Mouse (Mus musculus): ENCODE measurements around the gene Mier1.
A peak's percentile ranks its signal among the peaks of the same experiment; 100 is the strongest.

The Mier1 gene

GRCm38 (mm10) chr4:103114184-103115111 is at the start of gene Mier1, which contains the start of gene Wdr78:
Mier1 (plus strand) TSS chr4:103114390.
Wdr78 (minus strand) TSS chr4:103114555.
- Histone ChIP-seq H3K27me3 (ENCODE audit: control insufficient read depth, insufficient read depth, low read length, poor library complexity, severe bottlenecking) (no peaks in the 10 kb centered on the region), H3K36me3 (ENCODE audit: control insufficient read depth, insufficient read depth, low read length, poor library complexity, severe bottlenecking) (no peaks in the 10 kb centered on the region)
- DNase-seq (ENCODE audit: low read depth, low spot score), result peak; percentile 96

GRCm38 (mm10) chr4:103064421-103064820 is 49.8 kb upstream of the Mier1 start:
- Histone ChIP-seq H3K36me3 (ENCODE audit: control insufficient read depth, insufficient read depth, low read length, poor library complexity, severe bottlenecking) (no peaks in the 10 kb centered on the region), H3K27me3 (ENCODE audit: control insufficient read depth, insufficient read depth, low read length, poor library complexity, severe bottlenecking) (no peaks in the 10 kb centered on the region)
- no peak for DNase-seq (ENCODE audit: low read depth, low spot score)

GRCm38 (mm10) chr4:103064976-103065375 is 49.2 kb upstream of the Mier1 start:
- no peak for DNase-seq (ENCODE audit: low read depth, low spot score)
- no peaks in the 10 kb centered on the region for H3K36me3 ChIP-seq (ENCODE audit: control insufficient read depth, insufficient read depth, low read length, poor library complexity, severe bottlenecking)
- no peaks in the 10 kb centered on the region for H3K27me3 ChIP-seq (ENCODE audit: control insufficient read depth, insufficient read depth, low read length, poor library complexity, severe bottlenecking)

GRCm38 (mm10) chr4:103067906-103068655 is 46.1 kb upstream of the Mier1 start:
- H3K36me3 ChIP-seq (ENCODE audit: control insufficient read depth, insufficient read depth, low read length, poor library complexity, severe bottlenecking), result no peaks in the 10 kb centered on the region
- no peak for DNase-seq (ENCODE audit: low read depth, low spot score)
- no peaks in the 10 kb centered on the region for H3K27me3 ChIP-seq (ENCODE audit: control insufficient read depth, insufficient read depth, low read length, poor library complexity, severe bottlenecking)

GRCm38 (mm10) chr4:103070631-103071030 is 43.6 kb upstream of the Mier1 start:
- no peak for DNase-seq (ENCODE audit: low read depth, low spot score)
- no peaks in the 10 kb centered on the region for H3K36me3 ChIP-seq (ENCODE audit: control insufficient read depth, insufficient read depth, low read length, poor library complexity, severe bottlenecking)

GRCm38 (mm10) chr4:103085237-103085636 is 29.0 kb upstream of the Mier1 start:
- Histone ChIP-seq H3K27me3 (ENCODE audit: control insufficient read depth, insufficient read depth, low read length, poor library complexity, severe bottlenecking) (no peaks in the 10 kb centered on the region), H3K36me3 (ENCODE audit: control insufficient read depth, insufficient read depth, low read length, poor library complexity, severe bottlenecking) (no peaks in the 10 kb centered on the region)
- DNase-seq (ENCODE audit: low read depth, low spot score), result peak; percentile 3

More at GRCm38 (mm10) chr4:103070631-103071030, 43.6 kb upstream of the Mier1 start:
- no peaks in the 10 kb centered on the region for H3K27me3 ChIP-seq (ENCODE audit: control insufficient read depth, insufficient read depth, low read length, poor library complexity, severe bottlenecking)

- no peak for DNase-seq (ENCODE audit: low read depth, low spot score)
Observed at GRCm38 (mm10) chr4:103095921-103096320, 18.3 kb upstream of the Mier1 start.

GRCm38 (mm10) chr4:103098532-103098931 is 15.7 kb upstream of the Mier1 start:
- Histone ChIP-seq H3K36me3 (ENCODE audit: control insufficient read depth, insufficient read depth, low read length, poor library complexity, severe bottlenecking) (no peaks in the 10 kb centered on the region; the same call in 1 of the 2 replicates), H3K27me3 (ENCODE audit: control insufficient read depth, insufficient read depth, low read length, poor library complexity, severe bottlenecking) (no peaks in the 10 kb centered on the region)
- DNase-seq (ENCODE audit: low read depth, low spot score), result no peak

More at GRCm38 (mm10) chr4:103095921-103096320, 18.3 kb upstream of the Mier1 start:
- Histone ChIP-seq H3K36me3 (ENCODE audit: control insufficient read depth, insufficient read depth, low read length, poor library complexity, severe bottlenecking) (no peaks in the 10 kb centered on the region), H3K27me3 (ENCODE audit: control insufficient read depth, insufficient read depth, low read length, poor library complexity, severe bottlenecking) (no peaks in the 10 kb centered on the region)

GRCm38 (mm10) chr4:103112651-103113050 is 1.5 kb upstream of the Mier1 start:
- H3K36me3 ChIP-seq (ENCODE audit: control insufficient read depth, insufficient read depth, low read length, poor library complexity, severe bottlenecking), result no peaks in the 10 kb centered on the region
- DNase-seq (ENCODE audit: low read depth, low spot score), result no peak
- H3K27me3 ChIP-seq (ENCODE audit: control insufficient read depth, insufficient read depth, low read length, poor library complexity, severe bottlenecking), result no peaks in the 10 kb centered on the region

GRCm38 (mm10) chr4:103113402-103113801 is 788 bp upstream of the Mier1 start:
- no peak for DNase-seq (ENCODE audit: low read depth, low spot score)
- H3K36me3 ChIP-seq (ENCODE audit: control insufficient read depth, insufficient read depth, low read length, poor library complexity, severe bottlenecking), result no peaks in the 10 kb centered on the region
- H3K27me3 ChIP-seq (ENCODE audit: control insufficient read depth, insufficient read depth, low read length, poor library complexity, severe bottlenecking), result no peaks in the 10 kb centered on the region

- no peaks in the 10 kb centered on the region for H3K27me3 ChIP-seq (ENCODE audit: control insufficient read depth, insufficient read depth, low read length, poor library complexity, severe bottlenecking)
- no peak for DNase-seq (ENCODE audit: low read depth, low spot score)
- no peaks in the 10 kb centered on the region for H3K36me3 ChIP-seq (ENCODE audit: control insufficient read depth, insufficient read depth, low read length, poor library complexity, severe bottlenecking)
Observed at GRCm38 (mm10) chr4:103118888-103119228, 4.7 kb downstream of the Mier1 start.

- no peaks in the 10 kb centered on the region for H3K27me3 ChIP-seq (ENCODE audit: control insufficient read depth, insufficient read depth, low read length, poor library complexity, severe bottlenecking)
- no peaks in the 10 kb centered on the region for H3K36me3 ChIP-seq (ENCODE audit: control insufficient read depth, insufficient read depth, low read length, poor library complexity, severe bottlenecking)
- DNase-seq (ENCODE audit: low read depth, low spot score), result peak; percentile 78
Observed at GRCm38 (mm10) chr4:103119229-103120027, 5.2 kb downstream of the Mier1 start.

GRCm38 (mm10) chr4:103120028-103120384 is 5.8 kb downstream of the Mier1 start:
- no peaks in the 10 kb centered on the region for H3K36me3 ChIP-seq (ENCODE audit: control insufficient read depth, insufficient read depth, low read length, poor library complexity, severe bottlenecking)
- DNase-seq (ENCODE audit: low read depth, low spot score), result peak; percentile 44
- H3K27me3 ChIP-seq (ENCODE audit: control insufficient read depth, insufficient read depth, low read length, poor library complexity, severe bottlenecking), result no peaks in the 10 kb centered on the region

GRCm38 (mm10) chr4:103120395-103120794 is 6.2 kb downstream of the Mier1 start:
- DNase-seq (ENCODE audit: low read depth, low spot score), result peak; percentile 38
- no peaks in the 10 kb centered on the region for H3K27me3 ChIP-seq (ENCODE audit: control insufficient read depth, insufficient read depth, low read length, poor library complexity, severe bottlenecking)
- H3K36me3 ChIP-seq (ENCODE audit: control insufficient read depth, insufficient read depth, low read length, poor library complexity, severe bottlenecking), result no peaks in the 10 kb centered on the region

Measured in splenic B cell, adult 2 months (primary cell).